Comparison of ENCODE assay signal across 18 mouse cellular contexts in the genomic region with DNA sequence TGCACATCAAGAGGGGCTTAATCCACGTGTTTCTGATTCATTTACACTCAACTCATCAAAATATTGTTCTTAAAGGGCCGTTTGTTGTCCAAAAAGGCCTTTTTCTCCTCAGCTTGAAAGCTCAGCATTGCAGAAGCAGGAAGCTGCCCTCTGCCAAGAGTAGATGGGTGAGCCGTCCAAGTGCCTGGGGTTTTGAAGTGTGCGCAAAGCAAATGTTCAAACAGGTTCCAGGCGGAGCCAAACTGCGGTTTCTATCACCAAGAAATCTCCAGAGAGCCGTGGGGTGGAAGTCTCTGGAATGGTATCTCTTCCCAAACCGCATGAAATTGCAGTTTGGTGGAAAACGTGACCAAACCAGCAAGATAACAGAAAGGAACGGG.
DNase-seq lines count a peak whose midpoint lies in the region; ATAC-seq and TF ChIP-seq lines count a peak whose summit lies in the region.
"Had no signal": no experiment of that assay in that cellular context is flagged by ENCODE, and none has a peak within 500 bp of the region (broad histone marks: within the 10 kb centered on the region; RNA-seq: fewer than 3 reads in every experiment).

No protein-coding gene starts in this region.

- H3K9ac ChIP-seq in embryonic facial prominence, embryonic 15.5 days: no peak overlapping the region
- H3K9ac ChIP-seq in limb, embryonic 15.5 days: no peak overlapping the region
- H3K9ac ChIP-seq: hindbrain, embryonic 15.5 days; liver, postnatal 0 days; midbrain, embryonic 12.5 days had no signal

- DNase-seq in gastrocnemius, adult 2 months: peak; percentile 38
- DNase-seq in gastrocnemius, postnatal 10 days: no peak
- DNase-seq in lung, postnatal 36 days: peak; percentile 30
- no peak for DNase-seq in thymus, postnatal 14 days
- DNase-seq in adrenal gland, adult (ENCODE audit: inconsistent age in 2 of 2, low spot score in 1 of 2): no peak
- DNase-seq: adrenal gland, adult 2 months; cerebellum, adult 8-10 months; heart, postnatal 10 days; kidney, adult 11 months; kidney, postnatal 36 days; left cerebral cortex, postnatal 4 days; liver, postnatal 0 days had no signal

- no peak for TF ChIP-seq CTCF in gastrocnemius, adult 2 months (IDR thresholded peaks at IDR 0.05)

- H3K27ac ChIP-seq in gastrocnemius, adult 2 months: no peak overlapping the region
- H3K27ac ChIP-seq in embryonic facial prominence, embryonic 15.5 days (replicated peaks): peak overlapping the region; percentile 63; the same call in 1 of the 2 replicates
- H3K27ac ChIP-seq in limb, embryonic 15.5 days: peak overlapping the region; percentile 76
- H3K27ac ChIP-seq: hindbrain, embryonic 15.5 days; midbrain, embryonic 12.5 days had no signal

- no peaks in the 10 kb centered on the region for H3K27me3 ChIP-seq in embryonic facial prominence, embryonic 15.5 days
- H3K27me3 ChIP-seq in limb, embryonic 15.5 days: peaks cover 34% of the 10 kb centered on the region
- H3K27me3 ChIP-seq: hindbrain, embryonic 15.5 days; midbrain, embryonic 12.5 days had no signal

- no peaks in the 10 kb centered on the region for H3K9me3 ChIP-seq in embryonic facial prominence, embryonic 15.5 days (replicated peaks)
- H3K9me3 ChIP-seq in limb, embryonic 15.5 days: no peaks in the 10 kb centered on the region
- H3K9me3 ChIP-seq: hindbrain, embryonic 15.5 days; midbrain, embryonic 12.5 days had no signal

- peak overlapping the region; percentile 3; the same call in 1 of the 2 replicates for H3K4me2 ChIP-seq in embryonic facial prominence, embryonic 15.5 days (replicated peaks)
- peak overlapping the region; percentile 24; the same call in 1 of the 2 replicates for H3K4me2 ChIP-seq in limb, embryonic 15.5 days
- H3K4me2 ChIP-seq: hindbrain, embryonic 15.5 days; midbrain, embryonic 12.5 days had no signal

- WGBS in embryonic facial prominence, embryonic 15.5 days: 23% methylated on average over 10 of the region's 10 CpGs
- WGBS in limb, embryonic 15.5 days: 21% methylated on average over 10 of the region's 10 CpGs

- peaks cover 18% of the 10 kb centered on the region for H3K4me1 ChIP-seq in embryonic facial prominence, embryonic 15.5 days
- peaks cover 29% of the 10 kb centered on the region for H3K4me1 ChIP-seq in limb, embryonic 15.5 days
- H3K4me1 ChIP-seq: hindbrain, embryonic 15.5 days; midbrain, embryonic 12.5 days had no signal

- no peaks in the 10 kb centered on the region for H3K36me3 ChIP-seq in embryonic facial prominence, embryonic 15.5 days
- no peaks in the 10 kb centered on the region for H3K36me3 ChIP-seq in limb, embryonic 15.5 days
- H3K36me3 ChIP-seq: hindbrain, embryonic 15.5 days; midbrain, embryonic 12.5 days had no signal

- ATAC-seq in embryonic facial prominence, embryonic 15.5 days (ENCODE audit: insufficient number of reproducible peaks, low FRiP score, low TSS enrichment, low read depth): peak; percentile 71; the same call in 1 of the 2 replicates
- peak; percentile 62 for ATAC-seq in limb, embryonic 15.5 days (ENCODE audit: insufficient number of reproducible peaks, low FRiP score, low TSS enrichment, low read depth)
- ATAC-seq in erythroid progenitor cell, adult 5-6 weeks (replicated peaks; ENCODE audit: low FRiP score, poor library complexity, severe bottlenecking): no peak
- ATAC-seq: forebrain, embryonic 14.5 days; liver, postnatal 0 days had no signal

- intact Hi-C loops in gastrocnemius, adult 2 months (cut with DNase I): no loop called here

- no peak overlapping the region for H3K4me3 ChIP-seq in gastrocnemius, adult 2 months
- no peak overlapping the region for H3K4me3 ChIP-seq in embryonic facial prominence, embryonic 15.5 days (replicated peaks)
- H3K4me3 ChIP-seq in limb, embryonic 15.5 days: no peak overlapping the region
- H3K4me3 ChIP-seq: hindbrain, embryonic 15.5 days; midbrain, embryonic 12.5 days had no signal

Comparison
In these comparisons a context has a peak if more than half of its experiments do, and no peak if none do; other contexts are left out.
1. DNase-seq: peak in gastrocnemius, adult 2 months (single experiment) and lung, postnatal 36 days (single experiment); none in gastrocnemius, postnatal 10 days (single experiment), thymus, postnatal 14 days (single experiment) and adrenal gland, adult (0 of 2).